Mouse (Mus musculus): ENCODE data around the gene Sdad1. TPM values are rescaled to one million over a fixed set of nuclear protein-coding genes. Genes with fewer than 3 reads are reported as not detected.

Sdad1 gene
- polyA plus RNA-seq, 1 experiment from 2014 or later, result 16.0 TPM

DNA sequence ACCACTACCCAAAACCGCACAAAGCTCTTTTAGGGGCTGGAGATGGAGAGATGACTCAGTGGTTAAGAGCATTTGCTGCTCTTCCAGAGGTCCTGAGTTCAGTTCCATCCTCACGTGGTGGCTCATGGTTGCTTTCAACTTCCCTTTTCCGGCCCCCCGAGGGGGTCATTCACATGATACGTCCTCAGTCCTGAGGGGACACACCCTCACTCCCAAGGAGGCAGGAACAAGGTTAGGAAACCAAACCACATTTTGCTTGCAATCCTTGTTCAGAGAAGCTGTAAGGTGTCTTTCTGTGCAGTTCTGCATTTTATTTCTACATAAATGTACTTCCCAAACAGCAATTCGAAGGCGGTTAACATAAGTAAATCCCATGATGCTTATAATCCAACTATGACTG is 39.8 kb downstream of the Sdad1 start:
- no peaks in the 10 kb centered on the region for H3K36me3 ChIP-seq (replicated peaks)
- H3K27me3 ChIP-seq, result peaks cover 17% of the 10 kb centered on the region
- no peak overlapping the region for H3K4me2 ChIP-seq
- no peak overlapping the region for H3K27ac ChIP-seq (replicated peaks)
- ATAC-seq (ENCODE audit: insufficient read depth), result no peak
- H3K9ac ChIP-seq, result no peak overlapping the region
- no peaks in the 10 kb centered on the region for H3K4me1 ChIP-seq (replicated peaks)
- no peak overlapping the region for H3K4me3 ChIP-seq (replicated peaks)
- WGBS (ENCODE audit: insufficient replicate concordance), result 50% methylated on average over 7 of the region's 7 CpGs
- no peaks in the 10 kb centered on the region for H3K9me3 ChIP-seq (replicated peaks)

DNA sequence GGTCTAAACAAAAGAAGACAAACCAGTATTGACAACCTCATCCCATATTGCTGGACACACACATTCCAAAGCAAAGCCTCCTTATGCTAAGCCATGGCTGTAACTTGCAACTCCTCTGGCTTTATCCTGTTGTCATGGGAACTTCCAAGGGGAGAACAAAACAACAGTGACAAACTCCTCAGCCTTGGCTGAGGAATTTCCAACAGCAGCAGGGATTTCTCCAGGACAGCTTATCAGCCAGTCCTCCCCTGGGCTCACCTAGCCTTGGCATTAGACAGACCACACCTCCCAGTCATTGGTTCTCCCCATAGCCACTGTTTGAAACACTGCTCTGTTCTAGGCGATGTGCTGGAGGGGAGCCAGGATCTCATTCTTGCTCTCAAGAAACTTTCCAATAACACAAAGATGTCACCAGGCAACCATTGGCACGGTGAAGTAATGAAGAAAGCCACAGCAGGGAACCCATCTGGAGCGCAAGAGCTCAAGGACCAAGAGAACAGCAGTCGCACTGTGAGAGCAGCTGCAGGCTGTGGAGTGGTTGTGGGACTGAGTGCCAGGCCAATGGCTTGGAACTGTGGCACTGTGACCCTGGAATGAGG is 46.4 kb downstream of the Sdad1 start:
- Histone ChIP-seq H3K9me3 (replicated peaks) (no peaks in the 10 kb centered on the region), H3K9ac (no peak overlapping the region), H3K27ac (replicated peaks) (no peak overlapping the region), H3K27me3 (peaks cover 12% of the 10 kb centered on the region), H3K4me1 (replicated peaks) (no peaks in the 10 kb centered on the region), H3K4me3 (replicated peaks) (no peak overlapping the region), H3K4me2 (no peak overlapping the region), H3K36me3 (replicated peaks) (no peaks in the 10 kb centered on the region)
- ATAC-seq (ENCODE audit: insufficient read depth), result no peak
- 57% methylated on average over 4 of the region's 4 CpGs for WGBS (ENCODE audit: insufficient replicate concordance)

DNA sequence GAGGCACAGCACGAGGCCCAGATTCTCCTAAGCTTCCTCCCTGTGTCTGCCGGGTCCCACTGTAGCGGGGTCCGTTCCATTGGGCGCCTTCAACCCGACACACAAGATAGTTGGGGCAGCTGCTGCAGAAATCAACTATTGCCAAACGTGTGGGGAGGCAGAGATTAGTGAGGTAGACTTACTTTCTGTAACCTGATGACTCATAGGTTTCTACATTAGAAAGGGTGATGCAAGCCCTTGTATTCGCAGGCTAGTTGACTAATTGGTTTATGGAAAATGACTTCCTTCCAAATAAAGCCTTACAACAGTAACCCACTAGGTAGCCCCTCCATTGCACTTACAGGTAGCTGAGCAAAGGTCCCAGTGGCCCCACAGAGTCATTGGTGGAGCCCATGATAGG is 47.6 kb downstream of the Sdad1 start:
- no peak overlapping the region for H3K4me3 ChIP-seq (replicated peaks)
- peaks cover 19% of the 10 kb centered on the region for H3K27me3 ChIP-seq
- no peaks in the 10 kb centered on the region for H3K9me3 ChIP-seq (replicated peaks)
- no peak overlapping the region for H3K4me2 ChIP-seq
- no peak overlapping the region for H3K9ac ChIP-seq
- no peak overlapping the region for H3K27ac ChIP-seq (replicated peaks)
- no peak for ATAC-seq (ENCODE audit: insufficient read depth)
- 60% methylated on average over 8 of the region's 8 CpGs for WGBS (ENCODE audit: insufficient replicate concordance)
- no peaks in the 10 kb centered on the region for H3K4me1 ChIP-seq (replicated peaks)
- no peaks in the 10 kb centered on the region for H3K36me3 ChIP-seq (replicated peaks)

DNA sequence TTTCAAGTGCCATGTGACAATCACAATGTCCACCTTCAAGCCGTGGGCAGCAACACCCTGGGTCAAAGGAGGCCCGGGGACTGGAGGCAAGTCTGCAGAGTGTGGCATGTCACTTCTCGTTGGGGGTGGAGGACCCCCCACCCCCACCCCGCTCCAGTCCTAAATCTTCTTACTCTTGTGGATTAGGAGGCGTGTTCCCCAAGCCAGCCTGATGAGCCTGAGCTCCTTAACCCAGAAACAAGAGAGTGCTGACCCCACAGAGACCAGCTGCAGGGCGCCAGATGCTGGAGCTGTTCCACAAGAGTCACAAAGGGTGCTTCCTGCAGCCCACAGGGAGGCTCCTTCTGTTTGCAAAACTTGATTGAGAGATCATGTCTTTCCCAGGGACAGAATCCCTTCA is 54.1 kb downstream of the Sdad1 start, which contains the start of gene Ppef2:
Ppef2 (minus strand) TSS at position 61 of the 400 bp plus-strand sequence.
- no peak within 1 kb of the TSS for H3K9ac ChIP-seq
- WGBS (ENCODE audit: insufficient replicate concordance), result 21% methylated on average over 6 of the region's 6 CpGs
- no peaks in the 10 kb centered on the region for H3K9me3 ChIP-seq (replicated peaks)
- no peak for ATAC-seq (ENCODE audit: insufficient read depth)
- no peaks in the 10 kb centered on the region for H3K4me1 ChIP-seq (replicated peaks)
- H3K27me3 ChIP-seq, result peaks cover 63% of the 10 kb centered on the region
- H3K27ac ChIP-seq (replicated peaks), result no peak within 1 kb of the TSS
- no peak within 1 kb of the TSS for H3K4me3 ChIP-seq (replicated peaks)
- H3K36me3 ChIP-seq (replicated peaks), result no peaks in the 10 kb centered on the region
- H3K4me2 ChIP-seq, result no peak within 1 kb of the TSS

DNA sequence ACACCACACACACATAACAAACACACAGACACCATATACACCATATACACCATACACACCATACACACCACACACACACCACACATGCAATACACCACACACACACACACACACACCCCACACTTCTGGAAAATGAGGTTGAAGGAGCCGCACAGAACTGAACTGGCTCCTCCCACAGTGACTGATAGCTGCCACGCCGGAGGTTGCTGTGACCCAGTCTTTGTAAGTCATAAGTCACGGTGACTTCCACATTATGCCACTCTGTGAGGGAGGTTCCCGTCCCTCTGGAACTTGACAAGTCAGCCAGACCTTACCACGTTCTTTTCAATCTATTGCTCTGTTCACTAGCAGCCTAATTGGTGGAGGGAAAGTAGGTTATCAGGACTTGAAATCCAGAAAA is 55.8 kb downstream of the Sdad1 start:
- H3K4me1 ChIP-seq (replicated peaks), result no peaks in the 10 kb centered on the region

DNA sequence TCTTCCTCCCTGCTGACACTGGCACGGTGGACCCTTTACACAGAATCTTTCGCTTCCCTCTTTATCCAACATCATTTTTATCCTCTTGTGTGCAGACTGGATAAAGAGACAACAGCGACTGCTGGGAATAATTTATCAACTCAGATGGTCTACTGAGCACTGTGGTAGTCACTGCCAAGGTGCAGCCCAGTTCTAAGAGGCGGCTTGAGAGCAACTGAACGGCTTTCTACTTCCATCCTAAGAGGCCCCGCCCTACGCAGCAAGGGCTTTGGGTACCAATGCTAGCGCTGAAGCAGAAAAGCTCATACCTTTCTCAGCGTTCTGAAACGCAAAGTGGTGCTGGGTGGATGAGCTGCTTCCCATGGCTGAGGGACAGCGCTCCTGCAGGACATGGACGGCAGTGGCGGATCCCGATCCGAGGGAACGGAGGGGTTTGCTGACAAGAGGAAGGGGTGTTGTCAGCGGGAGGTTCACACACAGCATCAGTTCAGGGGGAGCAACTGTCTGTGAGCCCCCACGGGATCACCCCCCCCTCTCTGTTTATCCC is 57.4 kb downstream of the Sdad1 start:
- H3K4me2 ChIP-seq, result no peak overlapping the region
- WGBS (ENCODE audit: insufficient replicate concordance), result 27% methylated on average over 18 of the region's 18 CpGs
- H3K27me3 ChIP-seq, result peaks cover 63% of the 10 kb centered on the region
- no peaks in the 10 kb centered on the region for H3K9me3 ChIP-seq (replicated peaks)
- H3K36me3 ChIP-seq (replicated peaks), result no peaks in the 10 kb centered on the region
- no peak overlapping the region for H3K27ac ChIP-seq (replicated peaks)
- no peak for ATAC-seq (ENCODE audit: insufficient read depth)
- H3K4me3 ChIP-seq (replicated peaks), result no peak overlapping the region
- H3K9ac ChIP-seq, result no peak overlapping the region
- H3K4me1 ChIP-seq (replicated peaks), result no peaks in the 10 kb centered on the region

More for the DNA sequence above, 55.8 kb downstream of the Sdad1 start:
- H3K27ac ChIP-seq (replicated peaks), result no peak overlapping the region
- no peak overlapping the region for H3K4me2 ChIP-seq
- no peak overlapping the region for H3K9ac ChIP-seq
- no peaks in the 10 kb centered on the region for H3K36me3 ChIP-seq (replicated peaks)
- 28% methylated on average over 6 of the region's 6 CpGs for WGBS (ENCODE audit: insufficient replicate concordance)
- no peak overlapping the region for H3K4me3 ChIP-seq (replicated peaks)
- peaks cover 62% of the 10 kb centered on the region for H3K27me3 ChIP-seq
- ATAC-seq (ENCODE audit: insufficient read depth), result no peak
- H3K9me3 ChIP-seq (replicated peaks), result no peaks in the 10 kb centered on the region

DNA sequence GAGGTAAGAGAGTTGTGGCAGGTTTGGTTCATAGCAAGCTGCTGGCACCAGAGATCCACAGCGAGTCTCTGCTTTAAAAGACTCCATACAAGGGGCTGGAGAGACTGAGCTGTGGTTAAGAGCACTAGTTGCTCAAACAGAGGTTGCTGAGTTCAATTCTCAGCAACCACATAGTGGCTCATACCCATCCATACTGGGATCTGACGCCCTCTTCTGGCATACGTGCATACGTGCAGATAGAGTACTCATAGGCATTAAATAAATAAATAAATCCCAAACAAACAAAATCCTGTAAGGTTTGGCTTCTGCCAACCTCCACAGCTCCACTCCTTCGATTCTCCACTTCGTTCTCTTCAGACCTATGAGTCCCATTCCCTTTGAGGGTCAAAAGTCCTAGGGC is 58.2 kb downstream of the Sdad1 start:
- Histone ChIP-seq H3K9me3 (replicated peaks) (no peaks in the 10 kb centered on the region), H3K36me3 (replicated peaks) (no peaks in the 10 kb centered on the region), H3K9ac (no peak overlapping the region), H3K4me3 (replicated peaks) (no peak overlapping the region), H3K27me3 (peaks cover 61% of the 10 kb centered on the region), H3K4me1 (replicated peaks) (no peaks in the 10 kb centered on the region), H3K4me2 (no peak overlapping the region), H3K27ac (replicated peaks) (no peak overlapping the region)
- WGBS (ENCODE audit: insufficient replicate concordance), result 73% methylated on average over 6 of the region's 6 CpGs
- no peak for ATAC-seq (ENCODE audit: insufficient read depth)

DNA sequence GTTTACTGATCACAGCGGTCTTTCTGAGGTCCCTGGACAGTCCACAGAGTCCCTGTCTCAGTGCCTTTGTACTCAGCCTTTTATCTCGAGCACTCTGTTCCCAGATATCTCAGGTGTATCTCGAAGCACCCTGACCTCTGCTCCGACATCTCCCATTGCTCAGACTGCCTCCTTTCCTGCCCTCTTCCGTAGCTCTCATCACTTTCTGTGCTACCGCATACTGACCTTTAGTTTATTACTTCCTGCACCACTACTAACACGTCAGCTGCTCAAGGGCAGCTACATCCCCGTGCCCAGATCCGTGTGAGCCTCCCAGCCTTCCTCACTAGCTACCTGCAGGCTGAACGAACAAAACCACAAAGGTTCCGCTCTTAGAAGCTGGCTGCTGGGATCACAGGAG is 61.7 kb downstream of the Sdad1 start:
- H3K4me1 ChIP-seq (replicated peaks), result no peaks in the 10 kb centered on the region
- no peak overlapping the region for H3K4me2 ChIP-seq
- H3K4me3 ChIP-seq (replicated peaks), result no peak overlapping the region
- H3K36me3 ChIP-seq (replicated peaks), result no peaks in the 10 kb centered on the region
- peaks cover 53% of the 10 kb centered on the region for H3K27me3 ChIP-seq
- no peak overlapping the region for H3K9ac ChIP-seq
- H3K9me3 ChIP-seq (replicated peaks), result no peaks in the 10 kb centered on the region
- no peak for ATAC-seq (ENCODE audit: insufficient read depth)
- WGBS (ENCODE audit: insufficient replicate concordance), result 55% methylated on average over 11 of the region's 11 CpGs
- no peak overlapping the region for H3K27ac ChIP-seq (replicated peaks)

DNA sequence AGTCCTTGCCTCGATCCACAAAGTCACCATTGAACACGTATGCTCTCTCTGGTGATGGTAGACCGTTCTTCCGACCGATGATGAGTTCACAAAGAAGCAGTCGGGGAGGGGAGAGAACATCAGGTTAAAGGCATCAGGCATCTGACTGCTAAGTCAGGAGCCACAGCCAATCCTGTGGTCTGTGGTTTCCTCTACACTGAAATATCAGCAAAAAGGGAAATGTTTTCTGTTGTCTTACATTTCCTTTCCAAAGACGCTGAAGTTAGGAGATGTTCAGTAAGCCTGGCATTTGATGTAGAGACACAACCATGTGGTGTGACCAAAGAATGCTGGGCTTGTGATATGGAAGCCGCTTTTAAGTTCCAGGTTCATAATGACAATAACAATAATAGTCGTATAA is 64.8 kb downstream of the Sdad1 start:
- WGBS (ENCODE audit: insufficient replicate concordance), result 13% methylated on average over 9 of the region's 9 CpGs
- Histone ChIP-seq H3K36me3 (replicated peaks) (no peaks in the 10 kb centered on the region), H3K27me3 (peaks cover 59% of the 10 kb centered on the region), H3K4me3 (replicated peaks) (no peak overlapping the region), H3K9ac (no peak overlapping the region), H3K4me1 (replicated peaks) (no peaks in the 10 kb centered on the region), H3K4me2 (no peak overlapping the region), H3K9me3 (replicated peaks) (no peaks in the 10 kb centered on the region), H3K27ac (replicated peaks) (no peak overlapping the region)
- no peak for ATAC-seq (ENCODE audit: insufficient read depth)

DNA sequence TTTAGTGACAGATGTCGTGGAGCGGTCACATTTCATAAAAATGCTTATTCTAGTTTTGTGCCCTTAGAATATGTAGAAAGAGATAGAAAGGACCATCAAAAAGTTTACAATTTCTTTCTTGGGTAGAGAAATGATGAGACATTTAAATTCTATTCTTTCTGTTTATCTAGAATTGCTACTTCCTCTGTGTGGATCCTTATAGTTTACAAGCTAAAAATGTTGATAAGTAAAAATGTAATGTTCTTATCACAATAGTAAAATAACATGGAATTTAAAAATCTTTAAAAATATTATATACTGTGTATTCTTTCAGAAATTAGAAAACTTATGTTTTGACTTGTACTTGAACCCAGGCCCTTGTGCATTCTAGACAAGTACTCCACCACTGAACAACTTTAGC is 65.4 kb downstream of the Sdad1 start:
- no peak for ATAC-seq (ENCODE audit: insufficient read depth)
- H3K9me3 ChIP-seq (replicated peaks), result no peaks in the 10 kb centered on the region
- H3K4me1 ChIP-seq (replicated peaks), result no peaks in the 10 kb centered on the region
- no peak overlapping the region for H3K4me3 ChIP-seq (replicated peaks)
- H3K27me3 ChIP-seq, result peaks cover 60% of the 10 kb centered on the region
- 80% methylated on average over 2 of the region's 2 CpGs for WGBS (ENCODE audit: insufficient replicate concordance)
- no peak overlapping the region for H3K4me2 ChIP-seq
- no peak overlapping the region for H3K9ac ChIP-seq
- H3K27ac ChIP-seq (replicated peaks), result no peak overlapping the region
- H3K36me3 ChIP-seq (replicated peaks), result no peaks in the 10 kb centered on the region

DNA sequence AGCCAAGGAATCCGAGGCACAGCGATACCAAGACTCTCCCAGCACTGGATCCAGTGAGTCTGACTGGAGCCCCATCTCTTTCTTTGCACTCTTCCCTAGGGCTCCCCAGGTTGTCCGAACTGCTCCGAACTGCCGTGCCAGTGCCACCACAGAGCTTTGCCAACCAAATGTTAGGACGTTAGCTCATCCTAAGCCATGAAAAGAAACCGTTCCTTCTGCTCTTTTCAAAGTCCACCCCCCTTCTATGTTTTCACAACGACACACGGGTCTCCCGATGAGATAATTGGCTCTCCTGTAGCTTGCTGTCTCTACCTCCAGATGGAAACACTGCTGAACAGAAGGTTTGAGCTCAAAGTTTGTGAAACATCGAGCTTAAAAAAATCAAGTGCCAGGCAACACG is 69.5 kb downstream of the Sdad1 start:
- WGBS (ENCODE audit: insufficient replicate concordance), result 71% methylated on average over 12 of the region's 12 CpGs
- no peak for ATAC-seq (ENCODE audit: insufficient read depth)
- no peaks in the 10 kb centered on the region for H3K9me3 ChIP-seq (replicated peaks)
- H3K4me3 ChIP-seq (replicated peaks), result no peak overlapping the region
- H3K9ac ChIP-seq, result no peak overlapping the region
- no peak overlapping the region for H3K27ac ChIP-seq (replicated peaks)
- no peaks in the 10 kb centered on the region for H3K36me3 ChIP-seq (replicated peaks)
- peaks cover 57% of the 10 kb centered on the region for H3K27me3 ChIP-seq
- no peaks in the 10 kb centered on the region for H3K4me1 ChIP-seq (replicated peaks)
- no peak overlapping the region for H3K4me2 ChIP-seq

All from liver, embryonic 15.5 days (tissue).